Mouse (Mus musculus): Measurements from ENCODE around the gene Zfp341.

Gene Zfp341

GRCm38 (mm10) chr2:154589051-154589450 is 24.0 kb upstream of the Zfp341 start:
- DNase-seq, result no peak

- DNase-seq, result no peak
Measured at GRCm38 (mm10) chr2:154591239-154591638, 21.9 kb upstream of the Zfp341 start.

- no peak for DNase-seq
Measured at GRCm38 (mm10) chr2:154593025-154593424, 20.1 kb upstream of the Zfp341 start.

GRCm38 (mm10) chr2:154595775-154596174 is 17.3 kb upstream of the Zfp341 start:
- no peak for DNase-seq

- DNase-seq, result no peak
Measured at GRCm38 (mm10) chr2:154597399-154597798, 15.7 kb upstream of the Zfp341 start.

- DNase-seq, result no peak
Measured at GRCm38 (mm10) chr2:154600586-154600985, 12.5 kb upstream of the Zfp341 start.

- no peak for DNase-seq
Measured at GRCm38 (mm10) chr2:154601324-154601723, 11.8 kb upstream of the Zfp341 start.

GRCm38 (mm10) chr2:154603007-154603637 is 10.0 kb upstream of the Zfp341 start:
- DNase-seq, result no peak

- DNase-seq, result peak; percentile 98
Measured at GRCm38 (mm10) chr2:154603638-154604153, 9.4 kb upstream of the Zfp341 start, which contains the start of gene Pxmp4. Pxmp4 (minus strand) TSS chr2:154603708.

- no peak for DNase-seq
Measured at GRCm38 (mm10) chr2:154604156-154604555, 8.9 kb upstream of the Zfp341 start.

GRCm38 (mm10) chr2:154606965-154607364 is 6.1 kb upstream of the Zfp341 start:
- DNase-seq, result no peak

- DNase-seq, result no peak
Measured at GRCm38 (mm10) chr2:154609050-154609767, 3.9 kb upstream of the Zfp341 start.

- peak; percentile 62 for DNase-seq
Measured at GRCm38 (mm10) chr2:154614841-154615576, 1.9 kb downstream of the Zfp341 start.

- no peak for DNase-seq
Measured at GRCm38 (mm10) chr2:154615674-154616073, 2.6 kb downstream of the Zfp341 start.

GRCm38 (mm10) chr2:154617061-154617460 is 4.0 kb downstream of the Zfp341 start:
- DNase-seq, result no peak

GRCm38 (mm10) chr2:154621684-154622083 is 8.6 kb downstream of the Zfp341 start:
- no peak for DNase-seq

- DNase-seq, result no peak
Measured at GRCm38 (mm10) chr2:154624137-154624536, 11.0 kb downstream of the Zfp341 start.

GRCm38 (mm10) chr2:154630531-154630930 is 17.4 kb downstream of the Zfp341 start:
- no peak for DNase-seq

GRCm38 (mm10) chr2:154632203-154632780 is 19.2 kb downstream of the Zfp341 start:
- no peak for DNase-seq

- no peak for DNase-seq
Measured at GRCm38 (mm10) chr2:154633039-154633742, 20.1 kb downstream of the Zfp341 start.

- no peak for DNase-seq
Measured at GRCm38 (mm10) chr2:154633876-154634644, 21.0 kb downstream of the Zfp341 start.

- no peak for DNase-seq
Measured at GRCm38 (mm10) chr2:154635826-154636225, 22.7 kb downstream of the Zfp341 start.

Data from cerebellum, adult 11-12 months (tissue).